Mouse (Mus musculus): ENCODE measurements at regions not wholly inside any gene's neighbourhood (a gene's known extent, or its start where the extent isn't known, plus 50 kb on each side); places are given as distances from the start of the nearest gene placed in this dataset.
A peak's percentile ranks its signal among the peaks of the same experiment; 100 is the strongest.

GRCm38 (mm10) chr16:50753612-50754389 is 162.8 kb upstream of the Ccdc54 start:
- no peak for TF ChIP-seq GATA4 (IDR thresholded peaks at IDR 0.05; ENCODE audit: insufficient replicate concordance, low read length)

GRCm38 (mm10) chr16:50753046-50753445 is 162.1 kb upstream of the Ccdc54 start:
- no peak for TF ChIP-seq GATA4 (IDR thresholded peaks at IDR 0.05; ENCODE audit: insufficient replicate concordance, low read length)

- no peak for TF ChIP-seq GATA4 (IDR thresholded peaks at IDR 0.05; ENCODE audit: insufficient replicate concordance, low read length)
Observed at GRCm38 (mm10) chr16:50752277-50752600, 161.3 kb upstream of the Ccdc54 start.

- TF ChIP-seq GATA4 (IDR thresholded peaks at IDR 0.05; ENCODE audit: insufficient replicate concordance, low read length), result no peak
Observed at GRCm38 (mm10) chr16:50751495-50752276, 160.7 kb upstream of the Ccdc54 start.

- no peak for TF ChIP-seq GATA4 (IDR thresholded peaks at IDR 0.05; ENCODE audit: insufficient replicate concordance, low read length)
Observed at GRCm38 (mm10) chr16:50747698-50748097, 156.7 kb upstream of the Ccdc54 start.

- TF ChIP-seq GATA4 (IDR thresholded peaks at IDR 0.05; ENCODE audit: insufficient replicate concordance, low read length), result no peak
Observed at GRCm38 (mm10) chr16:50745723-50746122, 154.8 kb upstream of the Ccdc54 start.

- TF ChIP-seq GATA4 (IDR thresholded peaks at IDR 0.05; ENCODE audit: insufficient replicate concordance, low read length), result no peak
Observed at GRCm38 (mm10) chr16:50737396-50737843, 146.5 kb upstream of the Ccdc54 start.

GRCm38 (mm10) chr16:50736151-50737047 is 145.4 kb upstream of the Ccdc54 start:
- TF ChIP-seq GATA4 (IDR thresholded peaks at IDR 0.05; ENCODE audit: insufficient replicate concordance, low read length), result peak; percentile 66; the same call in 1 of the 2 replicates

- TF ChIP-seq GATA4 (IDR thresholded peaks at IDR 0.05; ENCODE audit: insufficient replicate concordance, low read length), result no peak
Observed at GRCm38 (mm10) chr16:50733359-50733758, 142.4 kb upstream of the Ccdc54 start.

GRCm38 (mm10) chr16:50732082-50733006 is 141.4 kb upstream of the Ccdc54 start:
- TF ChIP-seq GATA4 (IDR thresholded peaks at IDR 0.05; ENCODE audit: insufficient replicate concordance, low read length), result peak; percentile 23; the same call in 1 of the 2 replicates

GRCm38 (mm10) chr16:50729341-50729740 is 138.4 kb upstream of the Ccdc54 start:
- no peak for TF ChIP-seq GATA4 (IDR thresholded peaks at IDR 0.05; ENCODE audit: insufficient replicate concordance, low read length)

GRCm38 (mm10) chr16:50723144-50723543 is 132.2 kb upstream of the Ccdc54 start:
- no peak for TF ChIP-seq GATA4 (IDR thresholded peaks at IDR 0.05; ENCODE audit: insufficient replicate concordance, low read length)

- TF ChIP-seq GATA4 (IDR thresholded peaks at IDR 0.05; ENCODE audit: insufficient replicate concordance, low read length), result no peak
Observed at GRCm38 (mm10) chr16:50717306-50718017, 126.5 kb upstream of the Ccdc54 start.

- TF ChIP-seq GATA4 (IDR thresholded peaks at IDR 0.05; ENCODE audit: insufficient replicate concordance, low read length), result no peak
Observed at GRCm38 (mm10) chr16:50709727-50710126, 118.8 kb upstream of the Ccdc54 start.

Data from liver, adult (tissue).